Mouse (Mus musculus): ENCODE results near the gene Ankrd35. TPM values are rescaled to one million over a fixed set of nuclear protein-coding genes. Genes with fewer than 3 reads are reported as not detected.

Ankrd35 gene
- 0.11 and 0.16 TPM in 2 replicates for polyA plus RNA-seq (2014; fragmentation: Nextera tagmentation; extraction: Ambion mirVana)

DNA sequence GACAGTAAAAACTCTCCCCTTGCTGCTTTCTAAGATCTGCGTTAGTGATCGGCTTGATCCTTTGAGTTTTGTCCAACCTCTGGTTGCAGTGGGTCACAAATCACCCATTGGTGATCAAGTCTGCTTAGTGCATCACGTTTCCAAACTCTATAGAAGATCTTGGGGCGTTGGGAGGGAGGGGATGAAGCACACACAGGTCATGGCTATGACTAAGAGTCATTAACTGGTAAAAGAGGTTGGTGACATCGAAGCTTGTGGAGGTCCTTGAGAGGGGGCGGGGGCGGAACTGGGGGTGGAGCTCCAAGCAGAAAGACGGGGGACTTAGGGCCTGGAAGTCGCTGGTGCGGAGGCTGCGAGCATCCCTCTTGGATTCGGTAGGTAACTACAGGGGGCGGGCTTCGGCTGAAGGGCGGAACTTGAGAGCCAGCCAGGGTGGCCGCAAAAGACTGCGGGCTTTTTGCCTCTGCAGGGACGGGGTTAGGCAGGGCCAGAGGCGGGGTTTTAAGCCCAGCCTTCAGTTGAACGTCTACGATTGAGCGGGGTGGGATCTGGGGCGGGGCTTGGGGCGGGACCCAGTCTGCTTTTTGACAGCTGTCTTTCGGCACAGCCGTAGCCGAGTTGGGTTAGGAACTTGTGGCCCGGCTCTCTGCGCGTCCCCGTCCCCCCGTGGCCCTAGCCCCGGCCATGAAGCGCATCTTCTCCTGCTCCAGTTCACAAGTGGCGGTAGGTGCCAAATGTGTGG lies at the start of gene Ankrd35:
TSS of gene Ankrd35 (plus strand) at position 405 of the 742 bp plus-strand sequence.
- Histone ChIP-seq H3K36me3 (ENCODE audit: control insufficient read depth, insufficient read depth, low read length) (no peaks in the 10 kb centered on the region), H3K27me3 (ENCODE audit: control insufficient read depth, insufficient read depth, low read length) (no peaks in the 10 kb centered on the region; the same call in 1 of the 2 replicates), H3K27ac (ENCODE audit: low read depth, low read length) (no peak within 1 kb of the TSS), H3K9me3 (ENCODE audit: control insufficient read depth, low read length) (no peaks in the 10 kb centered on the region), H3K4me3 (ENCODE audit: low read depth, low read length) (peak within 1 kb of the TSS; percentile 32), H3K4me2 (ENCODE audit: low read depth) (peak within 1 kb of the TSS; percentile 52), H3K9ac (ENCODE audit: low read length) (no peak within 1 kb of the TSS), H3K4me1 (ENCODE audit: control insufficient read depth, insufficient read depth, low read length) (0 out of 2 replicates have a peak, but pooled peaks cover 2% of the 10 kb centered on the region)
- DNase-seq (ENCODE audit: low spot score) = peak; percentile 83
- 4% methylated on average over 34 of the region's 35 CpGs for WGBS
- ATAC-seq (ENCODE audit: insufficient read depth, low FRiP score, low TSS enrichment) = peak; percentile 87

DNA sequence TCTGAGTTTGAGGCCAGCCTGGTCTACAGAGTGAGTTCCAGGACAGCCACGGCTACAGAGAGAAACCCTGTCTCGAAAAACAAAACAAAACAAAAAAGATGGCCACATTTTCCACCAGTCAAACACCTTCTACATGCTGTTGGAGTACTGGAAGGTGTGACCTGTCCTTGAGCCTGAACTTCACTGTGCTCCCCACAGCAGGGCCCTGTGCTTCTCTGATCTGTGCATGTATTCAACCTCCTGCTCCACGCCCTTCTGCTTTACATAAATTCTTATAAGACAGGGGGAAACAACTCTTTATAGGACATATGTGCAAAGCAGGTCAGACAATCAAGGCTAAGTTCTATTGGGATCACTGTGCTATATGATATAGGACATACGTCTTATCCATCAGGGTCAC lies 46.7 kb upstream of the Ankrd35 start:
- no peaks in the 10 kb centered on the region for H3K9me3 ChIP-seq (ENCODE audit: control insufficient read depth, low read length)
- H3K4me2 ChIP-seq (ENCODE audit: low read depth) = no peak overlapping the region
- no peak overlapping the region for H3K9ac ChIP-seq (ENCODE audit: low read length)
- WGBS = 93% methylated on average over 4 of the region's 4 CpGs
- peaks cover 5% of the 10 kb centered on the region; the same call in 1 of the 2 replicates for H3K36me3 ChIP-seq (ENCODE audit: control insufficient read depth, insufficient read depth, low read length)
- DNase-seq (ENCODE audit: low spot score) (no peak), ATAC-seq (ENCODE audit: insufficient read depth, low FRiP score, low TSS enrichment) (no peak)
- H3K4me3 ChIP-seq (ENCODE audit: low read depth, low read length) = no peak overlapping the region
- H3K4me1 ChIP-seq (ENCODE audit: control insufficient read depth, insufficient read depth, low read length) = no peaks in the 10 kb centered on the region
- no peak overlapping the region for H3K27ac ChIP-seq (ENCODE audit: low read depth, low read length)
- no peaks in the 10 kb centered on the region for H3K27me3 ChIP-seq (ENCODE audit: control insufficient read depth, insufficient read depth, low read length)

DNA sequence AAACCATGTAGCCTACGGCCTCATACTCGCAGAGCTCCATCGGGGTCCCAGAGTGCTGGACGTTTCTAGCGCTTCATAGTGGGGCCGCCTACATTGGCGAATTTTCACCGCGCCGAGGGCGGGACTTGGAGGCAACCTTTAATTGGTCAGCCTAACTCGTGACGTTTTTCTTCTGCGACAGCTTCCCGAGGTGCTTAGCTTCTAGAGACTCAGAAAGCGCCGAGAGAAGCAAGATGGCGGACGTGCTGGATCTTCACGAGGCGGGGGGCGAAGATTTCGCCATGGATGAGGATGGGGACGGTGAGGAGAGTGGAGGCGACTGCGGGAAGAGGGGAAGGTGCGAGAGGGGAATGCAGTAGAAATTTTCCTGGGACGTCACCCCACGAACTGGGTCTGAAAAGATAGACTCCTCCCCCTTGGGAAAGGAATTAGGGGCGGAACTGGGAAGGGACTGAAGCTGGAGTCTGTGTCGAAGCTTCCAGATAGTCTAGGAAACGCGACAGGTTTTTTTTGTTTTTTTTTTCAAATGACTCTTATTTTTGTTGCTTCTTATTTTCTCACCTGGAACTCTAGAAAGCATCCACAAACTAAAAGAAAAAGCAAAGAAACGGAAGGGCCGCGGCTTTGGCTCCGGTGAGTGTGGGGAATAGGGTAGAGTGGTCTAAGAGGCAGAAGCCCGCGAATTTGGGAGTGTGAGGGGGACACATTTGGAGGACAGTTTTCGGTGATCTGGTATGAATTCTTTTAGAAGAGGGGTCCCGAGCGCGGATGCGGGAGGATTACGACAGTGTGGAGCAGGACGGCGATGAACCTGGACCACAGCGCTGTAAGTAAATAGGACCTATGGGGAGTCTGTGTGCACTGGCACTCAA lies 40.0 kb upstream of the Ankrd35 start, which contains the start of gene Rbm8a:
TSS of gene Rbm8a (plus strand) at position 205 of the 872 bp plus-strand sequence.
- under 1% methylated on average over 48 of the region's 48 CpGs for WGBS
- ATAC-seq (ENCODE audit: insufficient read depth, low FRiP score, low TSS enrichment) (peak; percentile 91), DNase-seq (ENCODE audit: low spot score) (peak; percentile 97)
- no peaks in the 10 kb centered on the region for H3K36me3 ChIP-seq (ENCODE audit: control insufficient read depth, insufficient read depth, low read length)
- peaks cover 10% of the 10 kb centered on the region for H3K4me1 ChIP-seq (ENCODE audit: control insufficient read depth, insufficient read depth, low read length)
- H3K27me3 ChIP-seq (ENCODE audit: control insufficient read depth, insufficient read depth, low read length) = no peaks in the 10 kb centered on the region
- H3K4me2 ChIP-seq (ENCODE audit: low read depth) = peak within 1 kb of the TSS; percentile 59
- H3K27ac ChIP-seq (ENCODE audit: low read depth, low read length) = no peak within 1 kb of the TSS
- H3K9me3 ChIP-seq (ENCODE audit: control insufficient read depth, low read length) = no peaks in the 10 kb centered on the region
- H3K4me3 ChIP-seq (ENCODE audit: low read depth, low read length) = peak within 1 kb of the TSS; percentile 62
- peak within 1 kb of the TSS; percentile 73 for H3K9ac ChIP-seq (ENCODE audit: low read length)

DNA sequence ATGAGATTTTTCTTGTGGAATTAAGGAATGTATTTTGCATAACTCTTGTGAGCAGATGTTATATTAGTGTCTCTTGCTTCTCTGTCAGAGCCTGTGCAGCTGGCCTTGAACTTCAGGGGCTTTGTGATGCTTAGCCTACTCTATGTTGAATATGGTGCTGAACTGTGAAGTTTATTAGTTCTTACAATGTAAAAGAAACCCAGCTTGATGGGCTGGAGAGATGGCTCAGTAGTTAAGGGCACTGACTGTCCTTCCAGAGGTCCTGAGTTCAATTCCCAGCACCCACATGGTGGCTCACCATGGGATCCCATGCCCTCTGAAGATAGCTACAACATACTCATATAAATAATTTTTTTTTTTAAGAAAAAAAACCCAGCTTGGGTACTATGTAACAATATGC lies 37.9 kb upstream of the Ankrd35 start:
- H3K36me3 ChIP-seq (ENCODE audit: control insufficient read depth, insufficient read depth, low read length) = no peaks in the 10 kb centered on the region
- no peak overlapping the region for H3K27ac ChIP-seq (ENCODE audit: low read depth, low read length)
- peaks cover 12% of the 10 kb centered on the region for H3K4me1 ChIP-seq (ENCODE audit: control insufficient read depth, insufficient read depth, low read length)
- H3K27me3 ChIP-seq (ENCODE audit: control insufficient read depth, insufficient read depth, low read length) = no peaks in the 10 kb centered on the region
- no peak overlapping the region for H3K4me2 ChIP-seq (ENCODE audit: low read depth)
- no peak overlapping the region for H3K9ac ChIP-seq (ENCODE audit: low read length)
- no peak for DNase-seq (ENCODE audit: low spot score)
- no peak for ATAC-seq (ENCODE audit: insufficient read depth, low FRiP score, low TSS enrichment)
- no peak overlapping the region for H3K4me3 ChIP-seq (ENCODE audit: low read depth, low read length)
- H3K9me3 ChIP-seq (ENCODE audit: control insufficient read depth, low read length) = no peaks in the 10 kb centered on the region

DNA sequence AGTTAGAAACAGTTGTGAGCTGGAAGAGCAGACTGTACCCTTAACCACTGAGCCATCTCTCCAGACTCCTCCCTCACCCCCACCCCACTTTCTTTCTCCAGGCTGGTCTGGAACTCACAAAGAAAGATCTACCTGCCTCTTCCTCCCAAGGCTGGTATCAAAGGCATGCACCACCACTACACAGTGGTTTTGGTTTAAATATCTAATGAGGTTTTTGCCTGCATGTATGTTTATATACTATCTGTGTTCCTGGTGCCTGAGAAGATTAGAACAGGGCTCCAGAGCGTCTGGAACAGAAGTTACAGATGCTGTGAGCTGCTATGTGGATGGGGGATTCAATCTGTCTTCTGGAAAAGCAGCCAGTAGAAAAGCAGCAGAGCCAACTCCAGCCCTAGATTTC lies 35.9 kb upstream of the Ankrd35 start:
- Histone ChIP-seq H3K27me3 (ENCODE audit: control insufficient read depth, insufficient read depth, low read length) (no peaks in the 10 kb centered on the region), H3K9ac (ENCODE audit: low read length) (no peak overlapping the region), H3K9me3 (ENCODE audit: control insufficient read depth, low read length) (no peaks in the 10 kb centered on the region), H3K27ac (ENCODE audit: low read depth, low read length) (no peak overlapping the region), H3K4me3 (ENCODE audit: low read depth, low read length) (no peak overlapping the region), H3K4me1 (ENCODE audit: control insufficient read depth, insufficient read depth, low read length) (peaks cover 12% of the 10 kb centered on the region), H3K36me3 (ENCODE audit: control insufficient read depth, insufficient read depth, low read length) (no peaks in the 10 kb centered on the region), H3K4me2 (ENCODE audit: low read depth) (no peak overlapping the region)
- ATAC-seq (ENCODE audit: insufficient read depth, low FRiP score, low TSS enrichment) (no peak), DNase-seq (ENCODE audit: low spot score) (no peak)
- 74% methylated on average over 1 of the region's 1 CpGs for WGBS

DNA sequence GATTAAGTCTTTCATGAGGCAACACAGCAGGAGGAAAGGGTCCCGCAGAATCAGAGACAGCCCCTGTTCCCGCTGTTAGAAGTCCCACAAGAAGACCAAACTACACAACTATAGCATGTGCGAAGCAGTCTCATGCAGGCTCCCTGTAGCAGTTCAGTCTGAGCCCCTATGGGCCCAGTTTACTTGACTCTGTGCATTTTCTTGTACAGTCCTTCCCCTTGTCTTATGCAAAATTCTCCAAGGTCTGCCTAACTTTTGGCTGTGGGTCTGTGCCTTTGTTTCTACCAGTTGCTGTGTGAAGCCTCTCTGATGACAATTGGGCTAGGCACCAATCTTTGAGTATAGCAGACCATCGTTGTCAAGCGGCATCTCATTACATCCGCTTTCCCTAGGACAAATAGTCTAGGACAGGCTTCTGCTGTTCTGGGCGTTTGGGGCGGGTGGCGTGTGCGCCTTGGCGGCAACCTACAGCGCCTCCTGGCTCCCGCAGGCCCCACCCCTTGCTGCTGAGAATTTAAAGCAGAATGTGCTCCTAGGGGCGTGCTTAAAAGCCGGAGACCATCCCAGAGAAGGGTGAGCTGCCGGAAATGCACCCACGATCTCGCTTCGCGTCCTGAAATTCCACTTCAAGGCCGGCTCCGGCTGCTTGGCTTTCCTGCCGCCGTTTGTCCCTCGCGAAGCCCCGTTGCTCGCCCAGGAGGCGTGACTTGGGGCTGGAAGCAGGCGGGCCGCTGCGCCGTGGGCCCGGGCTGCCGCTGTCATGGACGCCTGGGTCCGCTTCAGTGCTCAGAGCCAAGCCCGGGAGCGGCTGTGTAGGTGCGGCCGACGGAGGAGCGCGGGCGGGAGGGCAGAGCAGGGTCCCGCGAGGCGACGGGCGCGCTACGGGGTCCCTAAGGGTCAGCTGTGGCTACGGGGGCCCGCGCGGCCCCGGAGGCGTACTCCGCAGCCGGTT lies 34.7 kb upstream of the Ankrd35 start, which contains the start of the genes Pex11b and Gm42957:
TSS of gene Pex11b (plus strand) at position 449 of the 952 bp plus-strand sequence.
TSS of gene Gm42957 (plus strand) at position 547 of the 952 bp plus-strand sequence.
- WGBS = 2% methylated on average over 55 of the region's 60 CpGs
- ATAC-seq (ENCODE audit: insufficient read depth, low FRiP score, low TSS enrichment) = peak; percentile 82

GRCm38 (mm10) chr3:96635906-96636305 lies 34.0 kb upstream of the Ankrd35 start:
- Histone ChIP-seq H3K4me3 (ENCODE audit: low read depth, low read length) (peak overlapping the region; percentile 90), H3K4me2 (ENCODE audit: low read depth) (peak overlapping the region; percentile 70), H3K4me1 (ENCODE audit: control insufficient read depth, insufficient read depth, low read length) (peaks cover 8% of the 10 kb centered on the region), H3K36me3 (ENCODE audit: control insufficient read depth, insufficient read depth, low read length) (no peaks in the 10 kb centered on the region), H3K9ac (ENCODE audit: low read length) (peak overlapping the region; percentile 94), H3K9me3 (ENCODE audit: control insufficient read depth, low read length) (no peaks in the 10 kb centered on the region), H3K27me3 (ENCODE audit: control insufficient read depth, insufficient read depth, low read length) (no peaks in the 10 kb centered on the region), H3K27ac (ENCODE audit: low read depth, low read length) (no peak overlapping the region)
- 12% methylated on average over 15 of the region's 15 CpGs for WGBS
- DNase-seq (ENCODE audit: low spot score) (no peak), ATAC-seq (ENCODE audit: insufficient read depth, low FRiP score, low TSS enrichment) (no peak; the same call in 1 of the 2 replicates)

More for the DNA sequence above, 34.7 kb upstream of the Ankrd35 start, which contains the start of the genes Pex11b and Gm42957:
- peak within 1 kb of the TSS; percentile 71 for H3K27ac ChIP-seq (ENCODE audit: low read depth, low read length)
- H3K9me3 ChIP-seq (ENCODE audit: control insufficient read depth, low read length) = no peaks in the 10 kb centered on the region
- H3K4me2 ChIP-seq (ENCODE audit: low read depth) = peak within 1 kb of the TSS; percentile 70
- H3K4me3 ChIP-seq (ENCODE audit: low read depth, low read length) = peak within 1 kb of the TSS; percentile 90
- no peaks in the 10 kb centered on the region for H3K27me3 ChIP-seq (ENCODE audit: control insufficient read depth, insufficient read depth, low read length)
- H3K36me3 ChIP-seq (ENCODE audit: control insufficient read depth, insufficient read depth, low read length) = no peaks in the 10 kb centered on the region
- H3K4me1 ChIP-seq (ENCODE audit: control insufficient read depth, insufficient read depth, low read length) = peaks cover 12% of the 10 kb centered on the region
- DNase-seq (ENCODE audit: low spot score) = peak; percentile 86
- H3K9ac ChIP-seq (ENCODE audit: low read length) = peak within 1 kb of the TSS; percentile 94

DNA sequence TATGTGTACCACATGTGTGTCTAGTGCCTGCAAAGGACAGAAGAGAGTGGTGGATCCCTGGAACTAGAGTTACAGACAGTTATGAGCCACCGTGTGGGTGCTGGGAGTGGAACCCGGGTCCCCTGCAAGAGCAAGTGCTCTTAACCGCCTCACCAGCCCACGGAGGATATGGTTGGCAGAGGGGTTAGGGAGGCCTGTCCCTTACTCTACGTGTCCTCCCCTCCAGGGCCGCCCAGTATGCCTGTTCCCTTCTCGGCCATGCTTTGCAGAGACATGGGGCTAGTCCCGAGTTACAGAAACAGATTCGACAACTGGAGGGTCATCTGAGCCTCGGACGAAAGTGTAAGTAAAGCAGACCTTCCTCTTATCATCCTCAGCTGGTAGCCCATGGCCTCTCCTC lies 33.5 kb upstream of the Ankrd35 start:
- no peaks in the 10 kb centered on the region for H3K9me3 ChIP-seq (ENCODE audit: control insufficient read depth, low read length)
- H3K27ac ChIP-seq (ENCODE audit: low read depth, low read length) = no peak overlapping the region
- 0 out of 2 replicates have a peak, but pooled peaks cover 2% of the 10 kb centered on the region for H3K36me3 ChIP-seq (ENCODE audit: control insufficient read depth, insufficient read depth, low read length)
- no peak for DNase-seq (ENCODE audit: low spot score)
- H3K4me1 ChIP-seq (ENCODE audit: control insufficient read depth, insufficient read depth, low read length) = peaks cover 4% of the 10 kb centered on the region
- H3K9ac ChIP-seq (ENCODE audit: low read length) = no peak overlapping the region; the same call in 1 of the 2 replicates
- no peaks in the 10 kb centered on the region for H3K27me3 ChIP-seq (ENCODE audit: control insufficient read depth, insufficient read depth, low read length)
- WGBS = 77% methylated on average over 11 of the region's 11 CpGs
- peak overlapping the region; percentile 90; the same call in 1 of the 2 replicates for H3K4me3 ChIP-seq (ENCODE audit: low read depth, low read length)
- ATAC-seq (ENCODE audit: insufficient read depth, low FRiP score, low TSS enrichment) = no peak
- H3K4me2 ChIP-seq (ENCODE audit: low read depth) = peak overlapping the region; percentile 70
